Mouse (Mus musculus) megakaryocyte, embryonic 14.5 days (primary cell): ENCODE data around the gene B130006D01Rik.

ENCODE experiments used
- FLI1 ChIP-seq: IDR thresholded peaks from 2 replicates; pipeline ENCODE4 v1.6.1; 2012; ENCODE audit warnings: low read length, inconsistent platforms, mixed read lengths
- GATA1 ChIP-seq: IDR thresholded peaks from 3 replicates; pipeline ENCODE4 v1.6.1; 2012; ENCODE audit warnings: mixed read lengths, low read length, inconsistent platforms, borderline replicate concordance

DNA sequence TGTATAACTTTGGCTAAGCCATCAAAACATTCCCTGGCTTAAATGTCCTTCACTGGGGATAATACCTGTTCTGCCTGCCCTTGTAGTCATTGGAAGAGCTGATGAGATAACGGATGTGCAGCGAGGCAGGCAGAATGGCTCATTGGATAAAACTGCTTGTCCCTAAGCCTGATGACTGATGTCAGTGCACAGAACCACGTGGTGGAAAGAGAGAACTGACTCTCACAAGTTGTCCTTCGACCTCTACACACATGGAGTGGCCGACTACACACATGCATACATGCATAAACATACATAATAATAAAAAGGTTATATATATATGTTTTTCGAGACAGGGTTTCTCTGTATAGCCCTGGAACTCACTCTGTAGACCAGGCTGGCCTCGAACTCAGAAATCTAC, 12.9 kb upstream of the B130006D01Rik start:
- TF ChIP-seq GATA1 = no peak
- TF ChIP-seq FLI1 = no peak
